Mouse (Mus musculus) heart, postnatal 0 days (tissue): ENCODE data around the gene Plxna1. TPM values are rescaled to one million over a fixed set of nuclear protein-coding genes. Genes with fewer than 3 reads are reported as not detected.

Experiments used
- ATAC-seq: fragments of 200-750 bp; cut with Nextera tagmentation; 2 replicates; pipeline ENCODE4 v1.8.0; 2017; ENCODE audit warnings: low read depth, moderate number of reproducible peaks, moderate library complexity; ENCODE audit not compliant: insufficient read depth
- DNase-seq: peaks from one replicate; pipeline ENCODE4 v3.0.0-alpha.2; 2016; ENCODE audit warnings: low spot score
- H3K27ac ChIP-seq: fragments of 300-500 bp; sonication (generic); 2 replicates; pipeline ENCODE4 v1.5.1; 2014; ENCODE audit warnings: low read depth, mild to moderate bottlenecking
- H3K27me3 ChIP-seq: fragments of 300-500 bp; sonication (generic); 2 replicates; pipeline ENCODE4 v1.6.1; 2014; ENCODE audit warnings: low read length, mixed read lengths; ENCODE audit not compliant: control insufficient read depth, insufficient read depth
- H3K36me3 ChIP-seq: fragments of 300-500 bp; sonication (generic); replicated peaks from 2 replicates; pipeline ENCODE4 v1.6.1; 2014; ENCODE audit warnings: low read length, mixed read lengths; ENCODE audit not compliant: control insufficient read depth, insufficient read depth
- H3K4me1 ChIP-seq: fragments of 300-500 bp; sonication (generic); 2 replicates; pipeline ENCODE4 v1.6.1; 2014; ENCODE audit warnings: antibody characterized with exemption; ENCODE audit not compliant: control insufficient read depth, insufficient read depth
- H3K4me2 ChIP-seq: fragments of 300-500 bp; sonication (generic); 2 replicates; pipeline ENCODE4 v1.6.1; 2014; ENCODE audit warnings: low read depth, mild to moderate bottlenecking, low read length, moderate library complexity
- H3K4me3 ChIP-seq: fragments of 300-500 bp; sonication (generic); 2 replicates; pipeline ENCODE4 v1.5.1; 2014; ENCODE audit warnings: low read depth, low read length
- H3K9ac ChIP-seq: fragments of 300-500 bp; sonication (generic); replicated peaks from 2 replicates; pipeline ENCODE4 v1.6.1; 2014; ENCODE audit warnings: low read depth, low read length, mixed read lengths
- H3K9me3 ChIP-seq: fragments of 300-500 bp; sonication (generic); replicated peaks from 2 replicates; pipeline ENCODE4 v1.6.1; 2016; ENCODE audit warnings: low read length; ENCODE audit not compliant: control insufficient read depth
- CTCF ChIP-seq: IDR thresholded peaks from 2 replicates; pipeline ENCODE4 v1.5.1; 2016; ENCODE audit warnings: antibody characterized with exemption, control low read depth, low read depth
- EP300 ChIP-seq: IDR thresholded peaks from 2 replicates; pipeline ENCODE4 v1.6.1; 2016; ENCODE audit warnings: antibody characterized with exemption, low read depth
- WGBS: fragments of 180-500 bp; shearing (Covaris S2); extraction: QIAGEN DNeasy Blood & Tissue Kit; methylation state at CpG from one replicate; pipeline ENCODE4 v1.1.7; 2014; 5-methylcytosine and 5-hydroxymethylcytosine counted together
- polyA plus RNA-seq: library from polyadenylated mRNA; unstranded; fragments of >200 nt; fragmentation: Nextera tagmentation; extraction: Ambion mirVana; gene quantifications from 2 replicates; pipeline ENCODE4 v1.2.1, GENCODE M21; 2015
- total RNA-seq: library from RNA; depleted of rRNA; stranded (reverse); fragments of >200 nt; gene quantifications from 2 replicates; pipeline ENCODE4 v1.2.3, GENCODE M21; 2014; ENCODE audit warnings: low replicate concordance

Gene Plxna1
- total and polyA plus RNA-seq, 2 experiments from 2014 or later: 8.1 to 30.4 TPM

DNA sequence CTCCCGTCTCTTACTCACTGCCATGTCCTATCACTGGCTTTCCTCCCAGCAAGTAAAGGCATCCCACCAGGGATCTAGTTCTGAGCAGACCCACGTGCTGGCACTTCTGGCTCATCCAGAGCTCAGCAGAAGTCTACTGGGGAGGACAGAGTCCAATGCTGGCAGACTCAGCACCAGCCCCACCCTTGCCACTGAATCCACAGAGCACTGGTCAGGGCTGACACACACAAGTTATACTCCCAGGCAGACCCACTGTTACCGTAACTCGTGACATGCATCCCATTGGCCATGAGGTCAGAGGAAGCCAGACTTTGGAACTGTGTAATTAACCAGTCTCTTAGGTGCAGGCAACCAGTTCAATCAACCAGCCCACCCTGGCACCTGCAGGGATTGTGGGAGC, 33.8 kb downstream of the Plxna1 start:
- WGBS: 84% methylated on average over 4 of the region's 4 CpGs
- DNase-seq (no peak), ATAC-seq (no peak)
- TF ChIP-seq CTCF: no peak
- no peak for TF ChIP-seq EP300
- no peak overlapping the region for H3K27ac ChIP-seq
- no peak overlapping the region for H3K4me3 ChIP-seq
- H3K9ac ChIP-seq: no peak overlapping the region
- H3K9me3 ChIP-seq: no peaks in the 10 kb centered on the region
- H3K4me2 ChIP-seq: no peak overlapping the region
- H3K27me3 ChIP-seq: no peaks in the 10 kb centered on the region
- H3K4me1 ChIP-seq: no peaks in the 10 kb centered on the region
- H3K36me3 ChIP-seq: peaks cover 80% of the 10 kb centered on the region

DNA sequence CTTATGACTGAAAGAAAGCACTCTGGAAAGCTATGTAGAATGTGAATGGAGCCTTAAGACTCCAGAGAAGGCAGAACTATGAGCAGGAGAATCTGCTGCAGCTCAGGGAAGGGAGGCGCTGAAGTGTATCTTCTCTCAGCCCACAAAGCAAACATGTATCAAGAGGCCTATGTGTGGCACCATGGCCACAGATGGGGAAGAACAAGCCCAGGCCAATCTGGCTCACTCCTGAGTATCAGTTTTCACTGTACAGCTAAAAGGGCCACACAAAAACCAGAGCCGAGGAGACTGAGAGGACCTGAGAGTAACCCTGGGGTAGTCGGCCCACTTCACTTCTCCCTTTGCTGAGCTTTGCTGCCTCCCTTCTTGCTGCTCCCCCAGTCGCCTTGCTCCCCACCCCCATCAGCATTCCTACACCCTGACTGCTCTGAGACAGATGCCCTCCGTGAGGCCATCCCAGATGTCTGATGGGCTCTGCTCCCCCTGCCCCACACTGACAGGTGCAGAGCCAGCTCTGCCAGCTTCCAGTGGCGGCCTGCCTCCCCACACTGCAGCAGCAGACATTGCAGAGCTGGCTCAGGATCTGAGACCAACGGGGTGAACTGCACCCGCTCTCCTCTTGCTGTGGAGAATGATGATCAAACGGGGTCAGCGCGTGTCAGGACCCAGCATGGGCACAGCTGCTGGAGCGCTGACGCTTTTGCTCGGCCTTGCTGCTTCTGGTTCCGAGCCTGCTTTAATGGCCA, 34.5 kb downstream of the Plxna1 start:
- Histone ChIP-seq H3K4me2 (no peak overlapping the region), H3K9ac (no peak overlapping the region), H3K9me3 (no peaks in the 10 kb centered on the region), H3K4me1 (no peaks in the 10 kb centered on the region), H3K27ac (no peak overlapping the region), H3K4me3 (no peak overlapping the region), H3K36me3 (peaks cover 81% of the 10 kb centered on the region), H3K27me3 (no peaks in the 10 kb centered on the region)
- 80% methylated on average over 15 of the region's 15 CpGs for WGBS
- TF ChIP-seq CTCF: no peak
- TF ChIP-seq EP300: no peak
- no peak for ATAC-seq
- no peak for DNase-seq

- DNase-seq (no peak), ATAC-seq (no peak)
- no peaks in the 10 kb centered on the region for H3K27me3 ChIP-seq
- H3K27ac ChIP-seq: no peak overlapping the region
- H3K9me3 ChIP-seq: no peaks in the 10 kb centered on the region
- no peak overlapping the region for H3K9ac ChIP-seq
- peaks cover 81% of the 10 kb centered on the region for H3K36me3 ChIP-seq
- no peak overlapping the region for H3K4me2 ChIP-seq
- 91% methylated on average over 4 of the region's 4 CpGs for WGBS
- no peak overlapping the region for H3K4me3 ChIP-seq
- no peaks in the 10 kb centered on the region for H3K4me1 ChIP-seq
- TF ChIP-seq CTCF (no peak), EP300 (no peak)
Observed at GRCm38 (mm10) chr6:89324842-89325241, 37.6 kb downstream of the Plxna1 start.

GRCm38 (mm10) chr6:89315263-89315662, 47.2 kb downstream of the Plxna1 start:
- Histone ChIP-seq H3K4me1 (no peaks in the 10 kb centered on the region), H3K9me3 (no peaks in the 10 kb centered on the region), H3K4me3 (no peak overlapping the region), H3K27me3 (no peaks in the 10 kb centered on the region), H3K4me2 (no peak overlapping the region), H3K9ac (no peak overlapping the region), H3K27ac (no peak overlapping the region), H3K36me3 (peaks cover 23% of the 10 kb centered on the region)
- TF ChIP-seq EP300 (no peak), CTCF (no peak)
- DNase-seq: no peak
- 55% methylated on average over 4 of the region's 4 CpGs for WGBS
- ATAC-seq: no peak

DNA sequence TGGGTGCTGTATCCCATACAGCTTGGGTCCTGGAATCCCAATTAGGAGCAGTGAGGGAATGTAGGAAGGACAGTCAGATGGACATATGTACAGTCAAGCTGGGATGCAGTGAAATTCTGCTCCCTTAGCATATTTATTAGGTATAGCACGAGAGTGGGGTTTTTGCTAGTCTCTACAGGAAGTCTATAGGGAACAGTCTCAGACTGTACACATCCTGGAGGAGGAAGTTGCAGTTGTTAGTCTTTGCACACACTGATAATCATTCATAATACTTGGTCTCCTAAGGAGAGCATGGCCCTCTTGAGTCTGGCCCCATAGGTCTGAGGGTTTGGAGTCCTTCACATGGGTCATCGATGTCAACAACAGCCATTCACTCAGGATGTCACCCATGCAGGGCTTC, 50.9 kb downstream of the Plxna1 start:
- H3K27me3 ChIP-seq: no peaks in the 10 kb centered on the region
- H3K4me1 ChIP-seq: no peaks in the 10 kb centered on the region
- WGBS: 53% methylated on average over 2 of the region's 2 CpGs
- ATAC-seq (no peak), DNase-seq (no peak)
- no peak overlapping the region for H3K27ac ChIP-seq
- no peaks in the 10 kb centered on the region for H3K9me3 ChIP-seq
- H3K4me3 ChIP-seq: no peak overlapping the region
- no peak overlapping the region for H3K4me2 ChIP-seq
- TF ChIP-seq CTCF (no peak), EP300 (no peak)
- no peaks in the 10 kb centered on the region; the same call in 1 of the 2 replicates for H3K36me3 ChIP-seq
- H3K9ac ChIP-seq: no peak overlapping the region

GRCm38 (mm10) chr6:89310236-89310635, 52.2 kb downstream of the Plxna1 start:
- WGBS: 40% methylated on average over 9 of the region's 9 CpGs
- no peak overlapping the region for H3K4me3 ChIP-seq
- H3K9ac ChIP-seq: no peak overlapping the region
- TF ChIP-seq CTCF: no peak
- no peak for TF ChIP-seq EP300
- H3K27me3 ChIP-seq: no peaks in the 10 kb centered on the region
- ATAC-seq (no peak), DNase-seq (no peak)
- no peaks in the 10 kb centered on the region for H3K4me1 ChIP-seq
- H3K27ac ChIP-seq: no peak overlapping the region
- H3K4me2 ChIP-seq: no peak overlapping the region
- no peaks in the 10 kb centered on the region for H3K36me3 ChIP-seq
- no peaks in the 10 kb centered on the region for H3K9me3 ChIP-seq
